Comparison of ENCODE assay signal across 10 mouse cellular contexts in the genomic region with DNA sequence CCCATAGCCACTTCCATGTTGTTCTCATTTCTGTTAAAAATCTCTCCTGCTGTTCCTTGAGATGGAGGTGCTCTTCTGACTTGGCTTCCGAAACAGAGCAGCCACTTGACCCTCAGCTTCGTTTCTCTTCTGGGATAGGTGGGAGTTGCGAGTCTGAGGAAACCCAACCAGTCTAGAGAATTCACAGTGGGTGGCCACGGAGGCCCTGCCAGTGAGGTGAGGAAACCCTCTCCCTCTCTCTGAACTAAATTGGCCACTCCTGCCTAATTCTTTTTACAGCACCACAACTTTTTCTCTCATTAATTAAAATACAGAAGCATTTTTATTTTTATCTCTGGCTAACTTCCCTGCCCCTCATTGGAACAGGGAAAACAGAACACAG.
DNase-seq lines count a peak whose midpoint lies in the region; ATAC-seq and TF ChIP-seq lines count a peak whose summit lies in the region.
"Had no signal": no experiment of that assay in that cellular context is flagged by ENCODE, and none has a peak within 500 bp of the region (broad histone marks: within the 10 kb centered on the region; RNA-seq: fewer than 3 reads in every experiment).

No protein-coding gene starts in this region.

- no peak overlapping the region for H3K9ac ChIP-seq in kidney, postnatal 0 days (ENCODE audit: low read depth, low read length)
- no peak overlapping the region for H3K9ac ChIP-seq in kidney, embryonic 15.5 days
- no peak overlapping the region for H3K9ac ChIP-seq in forebrain, embryonic 13.5 days
- H3K9ac ChIP-seq in hindbrain, embryonic 15.5 days = peak overlapping the region; percentile 67; the same call in 1 of the 2 replicates
- peak overlapping the region; percentile 96 for H3K9ac ChIP-seq in midbrain, postnatal 0 days (replicated peaks; ENCODE audit: low read length, poor library complexity, severe bottlenecking)
- H3K9ac ChIP-seq: embryonic facial prominence, embryonic 15.5 days had no signal

- no peak for DNase-seq in kidney, postnatal 0 days (ENCODE audit: low spot score)
- no peak for DNase-seq in midbrain, postnatal 0 days (ENCODE audit: low spot score)
- DNase-seq in urinary bladder, postnatal 36 days (ENCODE audit: low spot score in 2 of 2) = no peak
- DNase-seq in left cerebral cortex, postnatal 14 days (ENCODE audit: low spot score in 2 of 2) = no peak
- DNase-seq in heart, embryonic 10.5 days (ENCODE audit: low spot score) = no peak
- DNase-seq: lung, adult 18-20 months had no signal

- WGBS in kidney, postnatal 0 days = 32% methylated on average over 4 of the region's 4 CpGs
- WGBS in kidney, embryonic 15.5 days = 27% methylated on average over 4 of the region's 4 CpGs
- 43% methylated on average over 4 of the region's 4 CpGs for WGBS in forebrain, embryonic 13.5 days
- 45% methylated on average over 4 of the region's 4 CpGs for WGBS in hindbrain, embryonic 15.5 days
- WGBS in midbrain, postnatal 0 days = 43% methylated on average over 4 of the region's 4 CpGs
- WGBS in heart, embryonic 10.5 days = 40% methylated on average over 4 of the region's 4 CpGs

- intact Hi-C loops in left cerebral cortex, postnatal 14 days (cut with DNase I) = no loop called here

- peaks cover 20% of the 10 kb centered on the region for H3K27me3 ChIP-seq in kidney, postnatal 0 days (ENCODE audit: insufficient read depth, low read length)
- peaks cover 58% of the 10 kb centered on the region for H3K27me3 ChIP-seq in kidney, embryonic 15.5 days
- H3K27me3 ChIP-seq in forebrain, embryonic 13.5 days = peaks cover 51% of the 10 kb centered on the region
- no peaks in the 10 kb centered on the region for H3K27me3 ChIP-seq in hindbrain, embryonic 15.5 days
- 0 out of 2 replicates have a peak, but pooled peaks cover 5% of the 10 kb centered on the region for H3K27me3 ChIP-seq in midbrain, postnatal 0 days (ENCODE audit: insufficient read depth, low read length)
- peaks cover 64% of the 10 kb centered on the region for H3K27me3 ChIP-seq in heart, embryonic 10.5 days (ENCODE audit: insufficient read depth, poor library complexity, severe bottlenecking)

- no peak overlapping the region for H3K4me3 ChIP-seq in kidney, postnatal 0 days (replicated peaks; ENCODE audit: low read depth, low read length)
- H3K4me3 ChIP-seq in kidney, embryonic 15.5 days (replicated peaks) = no peak overlapping the region
- H3K4me3 ChIP-seq in forebrain, embryonic 13.5 days = peak overlapping the region; percentile 52
- H3K4me3 ChIP-seq in hindbrain, embryonic 15.5 days = peak overlapping the region; percentile 54
- H3K4me3 ChIP-seq in midbrain, postnatal 0 days (ENCODE audit: low read depth, low read length) = peak overlapping the region; percentile 68
- H3K4me3 ChIP-seq in heart, embryonic 10.5 days = no peak overlapping the region

- H3K9me3 ChIP-seq in kidney, postnatal 0 days (replicated peaks; ENCODE audit: low read length) = no peaks in the 10 kb centered on the region
- H3K9me3 ChIP-seq in kidney, embryonic 15.5 days (replicated peaks) = no peaks in the 10 kb centered on the region
- no peaks in the 10 kb centered on the region for H3K9me3 ChIP-seq in forebrain, embryonic 13.5 days (replicated peaks)
- no peaks in the 10 kb centered on the region for H3K9me3 ChIP-seq in hindbrain, embryonic 15.5 days
- no peaks in the 10 kb centered on the region for H3K9me3 ChIP-seq in midbrain, postnatal 0 days (ENCODE audit: low read length)
- H3K9me3 ChIP-seq in heart, embryonic 10.5 days = no peaks in the 10 kb centered on the region
- H3K9me3 ChIP-seq: embryonic facial prominence, embryonic 15.5 days had no signal

- no peak for TF ChIP-seq CTCF in kidney, postnatal 0 days (IDR thresholded peaks at IDR 0.05; ENCODE audit: low read depth)
- no peak for TF ChIP-seq CTCF in midbrain, postnatal 0 days (IDR thresholded peaks at IDR 0.05)

- no peak overlapping the region for H3K27ac ChIP-seq in kidney, postnatal 0 days
- H3K27ac ChIP-seq in kidney, embryonic 15.5 days = no peak overlapping the region
- H3K27ac ChIP-seq in forebrain, embryonic 13.5 days = no peak overlapping the region
- peak overlapping the region; percentile 79 for H3K27ac ChIP-seq in hindbrain, embryonic 15.5 days (replicated peaks)
- H3K27ac ChIP-seq in midbrain, postnatal 0 days (ENCODE audit: low read depth, low read length) = peak overlapping the region; percentile 95
- H3K27ac ChIP-seq in heart, embryonic 10.5 days = no peak overlapping the region
- H3K27ac ChIP-seq: embryonic facial prominence, embryonic 15.5 days had no signal

- no peak for ATAC-seq in kidney, postnatal 0 days (replicated peaks; ENCODE audit: low FRiP score, low read depth)
- ATAC-seq in kidney, embryonic 15.5 days (replicated peaks; ENCODE audit: low FRiP score) = no peak
- ATAC-seq in forebrain, embryonic 13.5 days = no peak
- no peak for ATAC-seq in hindbrain, embryonic 15.5 days (ENCODE audit: low FRiP score, low read depth)
- no peak for ATAC-seq in midbrain, postnatal 0 days (ENCODE audit: low FRiP score)

- peaks cover 9% of the 10 kb centered on the region; the same call in 1 of the 2 replicates for H3K4me1 ChIP-seq in kidney, postnatal 0 days (replicated peaks; ENCODE audit: insufficient read depth, low read length)
- peaks cover 11% of the 10 kb centered on the region for H3K4me1 ChIP-seq in kidney, embryonic 15.5 days
- peaks cover 16% of the 10 kb centered on the region for H3K4me1 ChIP-seq in forebrain, embryonic 13.5 days
- H3K4me1 ChIP-seq in hindbrain, embryonic 15.5 days (replicated peaks) = peaks cover 28% of the 10 kb centered on the region
- peaks cover 4% of the 10 kb centered on the region; the same call in 1 of the 2 replicates for H3K4me1 ChIP-seq in midbrain, postnatal 0 days (ENCODE audit: insufficient read depth, low read length)
- peaks cover 9% of the 10 kb centered on the region for H3K4me1 ChIP-seq in heart, embryonic 10.5 days

- 0 out of 2 replicates have a peak overlapping the region, but pooled peaks have one; percentile 51 for H3K4me2 ChIP-seq in kidney, postnatal 0 days (ENCODE audit: low read length)
- no peak overlapping the region for H3K4me2 ChIP-seq in kidney, embryonic 15.5 days
- peak overlapping the region; percentile 76 for H3K4me2 ChIP-seq in forebrain, embryonic 13.5 days
- H3K4me2 ChIP-seq in hindbrain, embryonic 15.5 days = peak overlapping the region; percentile 71
- H3K4me2 ChIP-seq in midbrain, postnatal 0 days (ENCODE audit: low read depth, low read length, poor library complexity, severe bottlenecking) = peak overlapping the region; percentile 80

- H3K36me3 ChIP-seq in kidney, postnatal 0 days (ENCODE audit: insufficient read depth, low read length) = no peaks in the 10 kb centered on the region
- H3K36me3 ChIP-seq in kidney, embryonic 15.5 days = no peaks in the 10 kb centered on the region
- H3K36me3 ChIP-seq in forebrain, embryonic 13.5 days (ENCODE audit: poor library complexity, severe bottlenecking) = no peaks in the 10 kb centered on the region
- no peaks in the 10 kb centered on the region for H3K36me3 ChIP-seq in hindbrain, embryonic 15.5 days
- no peaks in the 10 kb centered on the region for H3K36me3 ChIP-seq in midbrain, postnatal 0 days (ENCODE audit: insufficient read depth, low read length)
- H3K36me3 ChIP-seq in heart, embryonic 10.5 days = no peaks in the 10 kb centered on the region
- H3K36me3 ChIP-seq: embryonic facial prominence, embryonic 15.5 days had no signal

Comparison
In these comparisons a context has a peak if more than half of its experiments do, and no peak if none do; other contexts are left out.
1. H3K27ac ChIP-seq: peak in hindbrain, embryonic 15.5 days (single experiment) and midbrain, postnatal 0 days (single experiment); none in kidney, postnatal 0 days (single experiment), kidney, embryonic 15.5 days (single experiment), forebrain, embryonic 13.5 days (single experiment) and heart, embryonic 10.5 days (single experiment).
2. H3K4me3 ChIP-seq: peak in forebrain, embryonic 13.5 days (single experiment), hindbrain, embryonic 15.5 days (single experiment) and midbrain, postnatal 0 days (single experiment); none in kidney, postnatal 0 days (single experiment), kidney, embryonic 15.5 days (single experiment) and heart, embryonic 10.5 days (single experiment).
3. H3K9ac ChIP-seq: peak in hindbrain, embryonic 15.5 days (single experiment) and midbrain, postnatal 0 days (single experiment); none in kidney, postnatal 0 days (single experiment), kidney, embryonic 15.5 days (single experiment) and forebrain, embryonic 13.5 days (single experiment).